Mouse (Mus musculus) ES-E14 (cell line): ENCODE results near the gene Tom1.

Experiments used
- CHD2 ChIP-seq: IDR thresholded peaks from 2 replicates; pipeline ENCODE4 v1.6.1; 2014; ENCODE audit warnings: mild to moderate bottlenecking, low read depth, low read length, inconsistent platforms
- HCFC1 ChIP-seq: IDR thresholded peaks from 2 replicates; pipeline ENCODE4 v1.6.1; 2012; ENCODE audit warnings: low read length, inconsistent platforms, borderline replicate concordance; ENCODE audit not compliant: insufficient read depth
- MAFK ChIP-seq: IDR thresholded peaks from 2 replicates; pipeline ENCODE4 v1.6.1; 2014; ENCODE audit warnings: mild to moderate bottlenecking, low read depth, low read length, inconsistent platforms; ENCODE audit not compliant: insufficient read depth
- ZC3H11A ChIP-seq: IDR thresholded peaks from 2 replicates; pipeline ENCODE4 v1.6.1; 2012; ENCODE audit warnings: low read depth, mild to moderate bottlenecking, inconsistent platforms, low read length, borderline replicate concordance
- ZNF384 ChIP-seq: IDR thresholded peaks from 2 replicates; pipeline ENCODE4 v1.6.1; 2012; ENCODE audit warnings: low read depth, low read length, inconsistent platforms

- TF ChIP-seq ZC3H11A (no peak), ZNF384 (no peak), HCFC1 (peak; percentile 85), MAFK (no peak), CHD2 (no peak)
Measured at GRCm38 (mm10) chr8:74993475-74994451, 39.7 kb upstream of the Tom1 start.
